Mouse (Mus musculus) thymus, adult 2 months (tissue): ENCODE measurements around the gene Aldh3a1.

Experiments
- CTCF ChIP-seq: fragments of 200-500 bp; IDR thresholded peaks from 2 replicates; pipeline ENCODE4 v1.5.1; 2012; ENCODE audit warnings: mild to moderate bottlenecking, control low read depth, low read length, moderate library complexity, borderline replicate concordance; ENCODE audit not compliant: control insufficient read depth, poor library complexity, insufficient read depth; ENCODE audit errors: extremely low read depth
- POLR2A ChIP-seq: fragments of 200-500 bp; IDR thresholded peaks from 2 replicates; pipeline ENCODE4 v1.6.1; 2012; ENCODE audit warnings: mild to moderate bottlenecking, low read length, control low read depth, moderate library complexity; ENCODE audit not compliant: control insufficient read depth, poor library complexity, insufficient read depth; ENCODE audit errors: extremely low read depth

GRCm38 (mm10) chr11:61225511-61225910 lies 18.2 kb downstream of the Aldh3a1 start:
- no peak for TF ChIP-seq CTCF
- TF ChIP-seq POLR2A: no peak
